Mouse (Mus musculus): ENCODE results near the gene Col4a2. TPM values are rescaled to one million over a fixed set of nuclear protein-coding genes. Genes with fewer than 3 reads are reported as not detected.

The Col4a2 gene
- polyA plus RNA-seq, 1 experiment from 2014 or later: 26.5 TPM

- Histone ChIP-seq H3K36me3 (ENCODE audit: control insufficient read depth, insufficient read depth, low read length) (no peaks in the 10 kb centered on the region), H3K9me3 (ENCODE audit: control insufficient read depth, low read length) (no peaks in the 10 kb centered on the region), H3K4me3 (ENCODE audit: low read depth, low read length) (no peak overlapping the region), H3K4me2 (ENCODE audit: low read depth, severe bottlenecking) (no peak overlapping the region), H3K9ac (ENCODE audit: low read length) (no peak overlapping the region), H3K27me3 (ENCODE audit: control insufficient read depth, insufficient read depth, low read length) (no peaks in the 10 kb centered on the region), H3K27ac (replicated peaks; ENCODE audit: low read depth, low read length) (no peak overlapping the region), H3K4me1 (ENCODE audit: control insufficient read depth, insufficient read depth, low read length) (peaks cover 3% of the 10 kb centered on the region; the same call in 1 of the 2 replicates)
- DNase-seq (ENCODE audit: low spot score) (no peak), ATAC-seq (ENCODE audit: insufficient number of reproducible peaks, low FRiP score, low TSS enrichment, low read depth) (no peak)
- WGBS: 85% methylated on average over 4 of the region's 4 CpGs
Observed at GRCm38 (mm10) chr8:11335238-11335637, 22.6 kb downstream of the Col4a2 start.

DNA sequence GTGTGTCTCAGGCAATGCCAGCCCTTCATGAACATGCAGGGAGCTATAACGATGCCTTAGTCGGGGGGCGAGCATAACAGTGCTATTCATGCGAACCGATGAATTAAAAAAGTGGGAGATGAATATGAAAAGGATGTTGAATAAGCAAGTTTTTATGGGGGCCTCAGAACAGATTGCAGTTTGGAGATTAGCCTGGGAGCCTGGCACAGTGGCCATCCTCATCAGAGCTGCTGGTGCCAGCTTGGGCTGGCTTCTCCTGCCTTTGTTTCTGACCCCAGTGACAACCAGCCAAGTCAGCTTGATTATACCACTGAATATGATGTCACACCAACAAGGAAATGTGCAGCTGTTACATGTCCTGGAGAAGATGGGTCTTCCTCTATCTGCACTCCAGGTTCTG, 23.7 kb downstream of the Col4a2 start:
- Histone ChIP-seq H3K36me3 (ENCODE audit: control insufficient read depth, insufficient read depth, low read length) (no peaks in the 10 kb centered on the region), H3K9me3 (ENCODE audit: control insufficient read depth, low read length) (no peaks in the 10 kb centered on the region), H3K9ac (ENCODE audit: low read length) (no peak overlapping the region), H3K4me1 (ENCODE audit: control insufficient read depth, insufficient read depth, low read length) (peaks cover 4% of the 10 kb centered on the region; the same call in 1 of the 2 replicates), H3K27ac (replicated peaks; ENCODE audit: low read depth, low read length) (no peak overlapping the region), H3K27me3 (ENCODE audit: control insufficient read depth, insufficient read depth, low read length) (no peaks in the 10 kb centered on the region), H3K4me3 (ENCODE audit: low read depth, low read length) (no peak overlapping the region), H3K4me2 (ENCODE audit: low read depth, severe bottlenecking) (no peak overlapping the region)
- no peak for ATAC-seq (ENCODE audit: insufficient number of reproducible peaks, low FRiP score, low TSS enrichment, low read depth)
- WGBS: 91% methylated on average over 5 of the region's 5 CpGs
- DNase-seq (ENCODE audit: low spot score): no peak

- H3K4me2 ChIP-seq (ENCODE audit: low read depth, severe bottlenecking): no peak overlapping the region
- ATAC-seq (ENCODE audit: insufficient number of reproducible peaks, low FRiP score, low TSS enrichment, low read depth) (no peak), DNase-seq (ENCODE audit: low spot score) (no peak)
- no peaks in the 10 kb centered on the region for H3K36me3 ChIP-seq (ENCODE audit: control insufficient read depth, insufficient read depth, low read length)
- 88% methylated on average over 10 of the region's 10 CpGs for WGBS
- H3K27ac ChIP-seq (replicated peaks; ENCODE audit: low read depth, low read length): no peak overlapping the region
- peaks cover 4% of the 10 kb centered on the region; the same call in 1 of the 2 replicates for H3K4me1 ChIP-seq (ENCODE audit: control insufficient read depth, insufficient read depth, low read length)
- no peak overlapping the region for H3K9ac ChIP-seq (ENCODE audit: low read length)
- no peaks in the 10 kb centered on the region for H3K27me3 ChIP-seq (ENCODE audit: control insufficient read depth, insufficient read depth, low read length)
- H3K4me3 ChIP-seq (ENCODE audit: low read depth, low read length): no peak overlapping the region
- no peaks in the 10 kb centered on the region for H3K9me3 ChIP-seq (ENCODE audit: control insufficient read depth, low read length)
Observed at GRCm38 (mm10) chr8:11337642-11338041, 25.0 kb downstream of the Col4a2 start.

- 93% methylated on average over 9 of the region's 9 CpGs for WGBS
- H3K27me3 ChIP-seq (ENCODE audit: control insufficient read depth, insufficient read depth, low read length): no peaks in the 10 kb centered on the region
- DNase-seq (ENCODE audit: low spot score): no peak
- no peaks in the 10 kb centered on the region for H3K9me3 ChIP-seq (ENCODE audit: control insufficient read depth, low read length)
- no peaks in the 10 kb centered on the region for H3K36me3 ChIP-seq (ENCODE audit: control insufficient read depth, insufficient read depth, low read length)
- no peak overlapping the region for H3K4me2 ChIP-seq (ENCODE audit: low read depth, severe bottlenecking)
- H3K4me3 ChIP-seq (ENCODE audit: low read depth, low read length): no peak overlapping the region
- H3K9ac ChIP-seq (ENCODE audit: low read length): no peak overlapping the region
- H3K4me1 ChIP-seq (ENCODE audit: control insufficient read depth, insufficient read depth, low read length): peaks cover 4% of the 10 kb centered on the region; the same call in 1 of the 2 replicates
- no peak for ATAC-seq (ENCODE audit: insufficient number of reproducible peaks, low FRiP score, low TSS enrichment, low read depth)
- no peak overlapping the region for H3K27ac ChIP-seq (replicated peaks; ENCODE audit: low read depth, low read length)
Observed at GRCm38 (mm10) chr8:11338507-11338906, 25.9 kb downstream of the Col4a2 start.

DNA sequence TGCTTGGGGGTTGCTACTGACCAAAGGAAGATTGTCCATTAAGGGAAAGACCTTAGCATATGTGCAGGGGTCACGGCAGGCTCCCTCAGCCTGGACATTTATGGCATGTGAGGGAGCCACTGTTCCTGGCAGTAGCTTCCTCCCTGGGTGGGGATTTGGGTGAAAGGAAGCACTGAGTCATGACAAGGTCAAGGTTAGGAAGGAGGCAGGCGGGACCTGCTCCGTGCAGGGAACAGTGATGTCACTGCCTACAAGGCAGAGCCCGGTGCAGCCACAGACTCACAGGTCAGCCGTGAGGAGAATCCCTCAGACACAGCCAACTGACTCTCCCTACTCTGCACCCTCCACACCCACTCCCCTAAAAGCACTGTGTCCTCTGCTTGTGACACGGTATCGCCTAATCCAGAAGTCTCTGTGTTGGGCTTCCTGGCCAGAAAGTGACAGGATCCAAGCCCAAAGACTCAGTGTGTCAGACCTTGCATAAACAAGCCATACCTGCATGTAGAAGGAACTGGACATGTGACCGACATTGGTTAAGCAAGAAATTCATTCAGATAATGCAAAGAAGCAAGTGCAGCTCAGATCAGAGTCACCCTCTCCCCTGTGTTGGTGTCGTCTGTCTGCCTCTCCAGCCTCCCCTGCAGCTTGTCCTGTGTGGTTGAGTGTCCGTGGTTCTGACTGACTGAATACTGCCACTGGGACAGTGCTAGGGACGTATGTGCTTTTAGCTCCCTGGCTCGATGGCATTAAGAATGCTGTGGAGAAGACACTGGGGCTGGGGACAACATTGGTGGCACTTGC, 27.9 kb downstream of the Col4a2 start:
- H3K4me1 ChIP-seq (ENCODE audit: control insufficient read depth, insufficient read depth, low read length): peaks cover 4% of the 10 kb centered on the region; the same call in 1 of the 2 replicates
- no peak overlapping the region for H3K27ac ChIP-seq (replicated peaks; ENCODE audit: low read depth, low read length)
- no peaks in the 10 kb centered on the region for H3K36me3 ChIP-seq (ENCODE audit: control insufficient read depth, insufficient read depth, low read length)
- H3K4me2 ChIP-seq (ENCODE audit: low read depth, severe bottlenecking): no peak overlapping the region
- H3K27me3 ChIP-seq (ENCODE audit: control insufficient read depth, insufficient read depth, low read length): no peaks in the 10 kb centered on the region
- H3K9me3 ChIP-seq (ENCODE audit: control insufficient read depth, low read length): no peaks in the 10 kb centered on the region
- DNase-seq (ENCODE audit: low spot score): no peak
- 61% methylated on average over 12 of the region's 12 CpGs for WGBS
- ATAC-seq (ENCODE audit: insufficient number of reproducible peaks, low FRiP score, low TSS enrichment, low read depth): no peak
- H3K4me3 ChIP-seq (ENCODE audit: low read depth, low read length): no peak overlapping the region
- no peak overlapping the region for H3K9ac ChIP-seq (ENCODE audit: low read length)

DNA sequence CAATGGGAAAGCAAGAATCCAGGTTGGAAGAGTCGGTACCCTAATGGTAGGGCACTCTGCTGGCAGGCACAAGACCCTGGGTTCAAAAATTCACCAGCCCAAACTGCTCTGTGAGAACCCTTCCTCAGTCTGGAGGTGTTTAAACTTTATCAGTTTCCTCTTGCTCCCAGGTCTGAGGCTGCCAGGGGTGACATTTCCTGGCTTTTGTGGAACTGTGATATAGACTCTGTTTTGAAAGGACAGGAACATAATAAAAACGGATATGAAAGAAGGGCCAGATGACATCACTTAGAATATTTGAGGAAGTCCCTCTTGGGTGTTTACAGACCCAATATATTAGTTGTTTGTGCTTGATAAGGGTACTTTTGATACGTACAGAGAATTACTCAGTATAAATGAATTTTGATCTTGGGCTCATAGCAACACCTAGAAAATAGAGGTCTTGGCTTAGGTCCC, 28.5 kb downstream of the Col4a2 start:
- peaks cover 4% of the 10 kb centered on the region; the same call in 1 of the 2 replicates for H3K4me1 ChIP-seq (ENCODE audit: control insufficient read depth, insufficient read depth, low read length)
- DNase-seq (ENCODE audit: low spot score) (no peak), ATAC-seq (ENCODE audit: insufficient number of reproducible peaks, low FRiP score, low TSS enrichment, low read depth) (no peak)
- WGBS: 88% methylated on average over 3 of the region's 3 CpGs
- H3K4me2 ChIP-seq (ENCODE audit: low read depth, severe bottlenecking): no peak overlapping the region
- H3K36me3 ChIP-seq (ENCODE audit: control insufficient read depth, insufficient read depth, low read length): no peaks in the 10 kb centered on the region
- no peaks in the 10 kb centered on the region for H3K9me3 ChIP-seq (ENCODE audit: control insufficient read depth, low read length)
- no peak overlapping the region for H3K27ac ChIP-seq (replicated peaks; ENCODE audit: low read depth, low read length)
- H3K9ac ChIP-seq (ENCODE audit: low read length): no peak overlapping the region
- no peak overlapping the region for H3K4me3 ChIP-seq (ENCODE audit: low read depth, low read length)
- H3K27me3 ChIP-seq (ENCODE audit: control insufficient read depth, insufficient read depth, low read length): no peaks in the 10 kb centered on the region

- Histone ChIP-seq H3K27me3 (ENCODE audit: control insufficient read depth, insufficient read depth, low read length) (no peaks in the 10 kb centered on the region), H3K4me2 (ENCODE audit: low read depth, severe bottlenecking) (no peak overlapping the region), H3K27ac (replicated peaks; ENCODE audit: low read depth, low read length) (no peak overlapping the region), H3K9ac (ENCODE audit: low read length) (no peak overlapping the region), H3K4me1 (ENCODE audit: control insufficient read depth, insufficient read depth, low read length) (peaks cover 4% of the 10 kb centered on the region; the same call in 1 of the 2 replicates), H3K4me3 (ENCODE audit: low read depth, low read length) (no peak overlapping the region), H3K9me3 (ENCODE audit: control insufficient read depth, low read length) (no peaks in the 10 kb centered on the region), H3K36me3 (ENCODE audit: control insufficient read depth, insufficient read depth, low read length) (no peaks in the 10 kb centered on the region)
- ATAC-seq (ENCODE audit: insufficient number of reproducible peaks, low FRiP score, low TSS enrichment, low read depth) (no peak), DNase-seq (ENCODE audit: low spot score) (no peak)
- whole genome bisulfite sequencing: 89% methylated on average over 9 of the region's 9 CpGs
Observed at GRCm38 (mm10) chr8:11344459-11344858, 31.9 kb downstream of the Col4a2 start.

GRCm38 (mm10) chr8:11346225-11346624, 33.6 kb downstream of the Col4a2 start:
- DNase-seq (ENCODE audit: low spot score) (no peak), ATAC-seq (ENCODE audit: insufficient number of reproducible peaks, low FRiP score, low TSS enrichment, low read depth) (no peak)
- no peaks in the 10 kb centered on the region for H3K4me1 ChIP-seq (ENCODE audit: control insufficient read depth, insufficient read depth, low read length)
- no peaks in the 10 kb centered on the region for H3K9me3 ChIP-seq (ENCODE audit: control insufficient read depth, low read length)
- 89% methylated on average over 10 of the region's 10 CpGs for WGBS
- H3K36me3 ChIP-seq (ENCODE audit: control insufficient read depth, insufficient read depth, low read length): no peaks in the 10 kb centered on the region
- H3K27me3 ChIP-seq (ENCODE audit: control insufficient read depth, insufficient read depth, low read length): no peaks in the 10 kb centered on the region
- H3K27ac ChIP-seq (replicated peaks; ENCODE audit: low read depth, low read length): no peak overlapping the region
- H3K4me2 ChIP-seq (ENCODE audit: low read depth, severe bottlenecking): no peak overlapping the region
- no peak overlapping the region for H3K9ac ChIP-seq (ENCODE audit: low read length)
- no peak overlapping the region for H3K4me3 ChIP-seq (ENCODE audit: low read depth, low read length)
